Mouse (Mus musculus) intestine, embryonic 15.5 days (tissue): ENCODE measurements around the gene Zfp365. TPM values are rescaled to one million over a fixed set of nuclear protein-coding genes. Genes with fewer than 3 reads are reported as not detected.

Source experiments
- ATAC-seq: fragments of 200-750 bp; cut with Nextera tagmentation; 2 replicates; pipeline ENCODE4 v1.8.0; 2017; ENCODE audit warnings: moderate TSS enrichment, moderate library complexity
- H3K27ac ChIP-seq: fragments of 300-500 bp; sonication (generic); 2 replicates; pipeline ENCODE4 v1.5.1; 2015; ENCODE audit warnings: mild to moderate bottlenecking, inconsistent platforms
- H3K27me3 ChIP-seq: fragments of 300-500 bp; sonication (generic); replicated peaks from 2 replicates; pipeline ENCODE4 v1.6.1; 2015; ENCODE audit warnings: inconsistent platforms
- H3K36me3 ChIP-seq: fragments of 300-500 bp; sonication (generic); 2 replicates; pipeline ENCODE4 v1.6.1; 2015; ENCODE audit warnings: inconsistent platforms
- H3K4me1 ChIP-seq: fragments of 300-500 bp; sonication (generic); replicated peaks from 2 replicates; pipeline ENCODE4 v1.6.1; 2015; ENCODE audit warnings: inconsistent platforms
- H3K4me2 ChIP-seq: fragments of 300-500 bp; sonication (generic); replicated peaks from 2 replicates; pipeline ENCODE4 v1.6.1; 2015; ENCODE audit warnings: mild to moderate bottlenecking, inconsistent platforms
- H3K4me3 ChIP-seq: fragments of 300-500 bp; sonication (generic); replicated peaks from 2 replicates; pipeline ENCODE4 v1.5.1; 2015; ENCODE audit warnings: inconsistent platforms
- H3K9ac ChIP-seq: fragments of 300-500 bp; sonication (generic); 2 replicates; pipeline ENCODE4 v1.6.1; 2015; ENCODE audit warnings: inconsistent platforms
- H3K9me3 ChIP-seq: fragments of 300-500 bp; sonication (generic); 2 replicates; pipeline ENCODE4 v1.6.1; 2016; ENCODE audit warnings: inconsistent platforms
- WGBS: fragments of 180-500 bp; shearing (Covaris S2); methylation state at CpG from one replicate; pipeline ENCODE4 v1.1.7; 2015; 5-methylcytosine and 5-hydroxymethylcytosine counted together
- polyA plus RNA-seq: library from polyadenylated mRNA; unstranded; fragments of >200 nt; fragmentation: Nextera tagmentation; extraction: Ambion mirVana; gene quantifications from 2 replicates; pipeline ENCODE4 v1.2.1, GENCODE M21; 2015

The Zfp365 gene
- polyA plus RNA-seq, 1 experiment from 2014 or later = 1.1 TPM

DNA sequence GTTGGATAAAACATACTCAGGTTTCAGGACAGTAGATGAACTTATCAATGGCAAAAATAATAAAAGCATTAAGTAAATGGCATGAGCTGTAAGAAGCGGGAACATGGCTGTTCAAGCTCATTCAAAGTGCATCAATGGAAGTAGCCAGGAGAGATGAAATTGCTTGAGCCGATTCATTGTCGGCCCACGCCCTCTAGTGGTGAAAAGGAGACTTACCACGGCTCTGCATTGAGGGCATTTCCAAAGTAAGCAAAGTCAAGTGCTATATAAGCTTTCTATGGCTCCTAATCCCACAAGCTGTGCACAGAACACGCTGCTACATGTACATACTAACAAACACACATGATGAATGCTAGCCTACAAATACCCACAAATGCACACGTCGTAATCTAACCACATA lies 53.6 kb downstream of the Zfp365 start:
- Histone ChIP-seq H3K4me2 (no peak overlapping the region), H3K27me3 (no peaks in the 10 kb centered on the region), H3K4me3 (no peak overlapping the region), H3K36me3 (no peaks in the 10 kb centered on the region), H3K9me3 (no peaks in the 10 kb centered on the region), H3K27ac (no peak overlapping the region), H3K4me1 (no peaks in the 10 kb centered on the region), H3K9ac (no peak overlapping the region)
- WGBS = 15% methylated on average over 8 of the region's 8 CpGs
- ATAC-seq = peak; percentile 61

DNA sequence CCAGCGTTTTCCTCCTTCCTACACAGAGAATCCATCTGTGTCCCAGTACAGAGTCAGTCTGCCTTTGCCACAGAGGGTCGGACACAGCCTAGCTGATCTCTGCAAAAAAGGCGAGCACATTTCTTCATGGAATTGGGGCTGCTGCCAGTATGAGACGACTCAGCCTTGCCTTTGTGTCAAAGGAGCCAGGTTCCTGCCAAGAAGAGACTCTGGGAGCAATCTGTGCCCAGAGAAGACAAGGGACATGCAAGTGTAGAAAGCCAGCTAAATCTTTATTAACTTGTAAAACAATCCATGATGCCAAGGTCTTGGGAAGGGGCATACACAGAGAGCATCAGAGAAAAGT lies 54.9 kb downstream of the Zfp365 start:
- Histone ChIP-seq H3K4me2 (no peak overlapping the region), H3K4me3 (no peak overlapping the region), H3K27ac (no peak overlapping the region), H3K9me3 (no peaks in the 10 kb centered on the region), H3K27me3 (no peaks in the 10 kb centered on the region), H3K4me1 (no peaks in the 10 kb centered on the region), H3K9ac (no peak overlapping the region), H3K36me3 (no peaks in the 10 kb centered on the region)
- WGBS = 80% methylated on average over 4 of the region's 4 CpGs
- no peak for ATAC-seq

DNA sequence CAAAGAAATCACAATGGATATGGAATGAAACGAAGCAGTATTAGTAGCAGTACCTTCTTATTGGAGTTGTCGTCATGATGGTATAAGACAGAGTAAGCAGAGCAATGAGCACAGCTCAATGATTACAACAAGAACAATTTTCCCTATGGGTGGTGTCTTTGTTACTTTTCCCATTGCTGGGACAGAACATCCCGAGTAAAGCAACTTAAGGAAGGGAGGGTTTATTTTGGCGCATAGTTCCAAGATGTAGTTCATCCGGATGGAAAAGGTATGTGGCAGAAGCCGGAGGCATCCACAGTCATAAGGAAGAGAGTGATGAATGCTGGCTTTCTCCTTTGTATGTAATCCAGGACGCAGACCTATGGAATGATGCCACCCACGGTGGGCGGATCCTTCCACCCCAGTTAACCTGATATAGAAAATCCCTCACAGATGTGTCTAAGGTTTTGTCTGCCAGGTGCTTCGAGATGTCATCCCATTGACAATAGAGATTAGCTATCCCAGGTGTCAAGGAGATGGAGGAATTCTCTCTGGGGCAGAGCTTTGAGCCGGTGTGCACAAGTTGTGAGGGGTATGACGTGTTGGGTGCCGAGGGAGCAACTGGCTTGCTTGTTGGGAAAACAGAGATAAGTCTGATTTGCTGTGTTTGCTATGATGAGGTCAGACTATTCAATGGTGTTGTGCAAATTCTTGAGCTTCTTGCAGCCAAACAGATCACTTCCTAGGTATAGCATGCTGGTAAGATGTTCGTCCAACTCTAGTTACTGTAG lies 55.5 kb downstream of the Zfp365 start:
- ATAC-seq = no peak
- no peak overlapping the region for H3K9ac ChIP-seq
- 90% methylated on average over 14 of the region's 14 CpGs for WGBS
- no peak overlapping the region for H3K27ac ChIP-seq
- H3K4me2 ChIP-seq = no peak overlapping the region
- H3K27me3 ChIP-seq = no peaks in the 10 kb centered on the region
- no peaks in the 10 kb centered on the region for H3K36me3 ChIP-seq
- no peaks in the 10 kb centered on the region for H3K9me3 ChIP-seq
- H3K4me3 ChIP-seq = no peak overlapping the region
- H3K4me1 ChIP-seq = no peaks in the 10 kb centered on the region

DNA sequence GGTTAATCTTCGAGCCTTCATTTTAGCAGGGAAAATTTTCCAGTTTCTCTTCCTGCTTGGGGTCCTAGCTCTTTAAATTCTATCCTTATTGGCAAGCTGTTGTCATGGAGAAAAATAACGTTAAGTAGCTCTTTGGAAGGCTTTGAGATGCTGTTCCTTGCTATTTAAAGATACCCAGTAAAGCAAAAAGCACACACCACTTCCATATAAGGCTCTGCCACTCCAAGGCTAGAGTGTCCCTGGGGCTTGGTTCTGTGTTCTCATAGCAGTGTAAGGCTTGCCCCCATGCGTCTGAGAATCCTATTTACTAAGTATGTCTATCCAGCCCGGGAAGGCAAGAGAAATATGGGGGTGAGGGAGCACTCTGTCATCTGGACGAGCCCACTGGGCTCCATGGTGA lies 56.7 kb downstream of the Zfp365 start:
- Histone ChIP-seq H3K27me3 (no peaks in the 10 kb centered on the region), H3K4me2 (no peak overlapping the region), H3K4me1 (no peaks in the 10 kb centered on the region), H3K36me3 (no peaks in the 10 kb centered on the region), H3K9me3 (no peaks in the 10 kb centered on the region), H3K9ac (no peak overlapping the region), H3K27ac (no peak overlapping the region), H3K4me3 (no peak overlapping the region)
- no peak for ATAC-seq
- WGBS = 60% methylated on average over 5 of the region's 5 CpGs

DNA sequence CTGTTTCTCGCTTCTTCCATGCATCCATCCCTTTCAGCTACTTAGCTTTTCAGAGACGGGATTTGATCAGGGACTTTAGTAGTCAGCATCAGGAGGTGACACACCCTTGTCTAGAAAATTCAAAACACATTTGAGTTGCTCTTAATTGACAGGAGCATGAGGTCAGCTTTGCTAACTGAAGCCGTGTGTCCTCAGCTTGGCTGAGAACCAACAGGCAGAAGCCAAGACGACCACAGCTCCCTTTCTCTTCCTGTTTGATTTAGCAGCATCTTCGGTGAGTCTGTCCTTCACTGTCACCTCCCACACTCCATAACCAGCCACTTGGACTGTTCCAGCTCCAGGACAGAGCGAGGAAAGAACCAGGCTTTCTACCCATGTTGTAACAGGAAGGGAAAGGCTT lies 60.1 kb downstream of the Zfp365 start:
- Histone ChIP-seq H3K9me3 (no peaks in the 10 kb centered on the region), H3K4me1 (no peaks in the 10 kb centered on the region), H3K27me3 (no peaks in the 10 kb centered on the region), H3K4me3 (no peak overlapping the region), H3K4me2 (no peak overlapping the region), H3K27ac (no peak overlapping the region), H3K36me3 (no peaks in the 10 kb centered on the region), H3K9ac (no peak overlapping the region)
- 70% methylated on average over 6 of the region's 6 CpGs for WGBS
- ATAC-seq = no peak

DNA sequence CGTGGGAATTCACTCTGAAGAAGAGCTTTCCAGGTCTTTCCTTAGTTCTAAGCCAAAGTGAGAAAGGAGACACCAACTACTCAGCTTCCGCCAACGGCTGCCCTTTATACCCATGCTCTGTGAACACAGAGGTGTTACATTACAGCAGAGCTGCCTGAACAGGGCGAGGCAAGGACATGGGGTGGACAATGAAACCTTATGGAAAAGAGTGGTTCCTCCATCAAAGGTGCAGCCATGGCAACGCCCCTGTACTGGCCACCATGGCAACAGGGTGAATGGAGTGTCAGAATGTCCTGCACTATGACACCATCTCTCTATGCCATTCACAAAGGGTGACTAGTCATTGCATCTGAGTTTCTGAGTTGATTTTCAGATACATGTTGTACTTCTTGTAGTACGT lies 61.4 kb downstream of the Zfp365 start:
- no peak for ATAC-seq
- H3K4me2 ChIP-seq = no peak overlapping the region
- H3K36me3 ChIP-seq = no peaks in the 10 kb centered on the region
- H3K9me3 ChIP-seq = no peaks in the 10 kb centered on the region
- WGBS = 77% methylated on average over 6 of the region's 6 CpGs
- no peak overlapping the region for H3K4me3 ChIP-seq
- no peaks in the 10 kb centered on the region for H3K4me1 ChIP-seq
- no peak overlapping the region for H3K27ac ChIP-seq
- no peaks in the 10 kb centered on the region for H3K27me3 ChIP-seq
- no peak overlapping the region for H3K9ac ChIP-seq

DNA sequence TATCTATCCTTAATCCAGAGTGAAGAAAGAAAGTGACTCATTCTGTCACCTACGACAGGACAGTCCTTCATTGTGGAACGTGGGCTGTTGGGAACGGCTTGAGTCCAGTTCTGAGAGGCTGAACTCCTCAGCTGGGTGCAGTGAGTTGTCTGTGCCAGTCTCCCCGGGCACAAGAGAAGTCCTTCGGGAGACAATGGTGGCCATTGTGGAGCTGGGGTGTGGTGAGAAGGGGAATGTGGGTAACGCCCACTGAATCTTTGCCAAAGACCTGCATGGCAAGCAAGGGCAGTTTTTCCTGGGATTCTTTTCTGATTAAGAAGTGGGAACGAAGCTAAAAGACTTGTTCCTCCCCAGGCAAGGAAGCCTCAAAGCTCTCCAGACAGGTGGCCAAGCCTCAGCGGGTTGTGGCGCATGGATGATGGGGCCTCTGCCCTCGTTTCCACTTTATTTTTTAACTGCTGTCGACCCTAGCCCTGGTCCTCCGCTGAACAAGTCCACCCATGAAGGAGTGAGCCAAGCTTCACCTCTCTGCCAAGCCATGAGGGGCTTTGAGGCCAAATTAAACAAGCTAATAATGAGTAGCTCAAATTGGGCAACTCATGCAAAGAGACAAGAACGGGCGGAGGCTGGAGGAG lies 66.3 kb downstream of the Zfp365 start:
- no peaks in the 10 kb centered on the region for H3K27me3 ChIP-seq
- H3K9ac ChIP-seq = no peak overlapping the region
- H3K4me2 ChIP-seq = no peak overlapping the region
- H3K36me3 ChIP-seq = no peaks in the 10 kb centered on the region
- 82% methylated on average over 14 of the region's 14 CpGs for WGBS
- no peak for ATAC-seq
- H3K27ac ChIP-seq = no peak overlapping the region
- no peaks in the 10 kb centered on the region for H3K9me3 ChIP-seq
- no peak overlapping the region for H3K4me3 ChIP-seq
- H3K4me1 ChIP-seq = no peaks in the 10 kb centered on the region

DNA sequence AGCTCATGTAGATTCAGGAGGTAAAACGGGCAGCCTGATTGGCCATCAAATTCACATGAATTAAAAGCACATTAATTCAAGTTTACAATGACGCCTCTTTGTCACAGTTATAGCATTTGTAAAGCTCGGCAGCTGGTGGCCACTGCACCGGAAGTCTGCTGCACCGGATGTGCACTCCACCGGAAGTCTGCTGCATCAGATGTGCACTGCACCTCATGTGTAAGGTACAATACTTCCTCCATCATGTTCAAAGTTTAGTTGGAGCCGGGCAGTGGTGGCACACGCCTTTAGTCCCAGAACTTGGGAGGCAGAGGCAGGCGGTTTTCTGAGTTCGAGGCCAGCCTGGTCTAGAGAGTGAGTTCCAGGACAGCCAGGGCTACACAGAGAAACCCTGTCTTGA lies 70.9 kb downstream of the Zfp365 start:
- Histone ChIP-seq H3K9ac (no peak overlapping the region), H3K27me3 (no peaks in the 10 kb centered on the region), H3K4me1 (no peaks in the 10 kb centered on the region), H3K4me2 (no peak overlapping the region), H3K27ac (no peak overlapping the region), H3K4me3 (no peak overlapping the region), H3K9me3 (no peaks in the 10 kb centered on the region), H3K36me3 (no peaks in the 10 kb centered on the region)
- 82% methylated on average over 10 of the region's 10 CpGs for WGBS
- ATAC-seq = no peak

DNA sequence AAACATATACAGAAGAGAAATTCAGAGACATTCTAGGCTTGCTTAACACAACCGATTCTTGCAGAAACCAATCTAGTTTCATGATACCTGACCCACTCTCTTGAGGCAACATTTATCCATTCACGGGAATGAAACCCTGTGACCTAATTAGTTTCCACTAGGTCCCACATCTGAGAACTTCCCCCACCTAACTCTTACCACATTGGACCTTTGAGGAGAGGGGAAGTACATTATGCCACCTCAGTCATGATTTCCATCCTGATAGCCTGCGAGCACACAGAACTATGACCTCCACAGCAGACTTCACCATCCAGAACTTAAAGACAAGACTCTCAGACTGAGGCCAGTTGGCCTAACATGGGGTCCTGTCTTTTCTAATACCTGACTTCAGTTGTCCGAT lies 71.7 kb downstream of the Zfp365 start:
- H3K4me3 ChIP-seq = no peak overlapping the region
- 95% methylated on average over 4 of the region's 4 CpGs for WGBS
- H3K9me3 ChIP-seq = no peaks in the 10 kb centered on the region
- H3K4me2 ChIP-seq = no peak overlapping the region
- no peak overlapping the region for H3K9ac ChIP-seq
- no peaks in the 10 kb centered on the region for H3K36me3 ChIP-seq
- no peak overlapping the region for H3K27ac ChIP-seq
- no peak for ATAC-seq
- H3K27me3 ChIP-seq = no peaks in the 10 kb centered on the region
- no peaks in the 10 kb centered on the region for H3K4me1 ChIP-seq

DNA sequence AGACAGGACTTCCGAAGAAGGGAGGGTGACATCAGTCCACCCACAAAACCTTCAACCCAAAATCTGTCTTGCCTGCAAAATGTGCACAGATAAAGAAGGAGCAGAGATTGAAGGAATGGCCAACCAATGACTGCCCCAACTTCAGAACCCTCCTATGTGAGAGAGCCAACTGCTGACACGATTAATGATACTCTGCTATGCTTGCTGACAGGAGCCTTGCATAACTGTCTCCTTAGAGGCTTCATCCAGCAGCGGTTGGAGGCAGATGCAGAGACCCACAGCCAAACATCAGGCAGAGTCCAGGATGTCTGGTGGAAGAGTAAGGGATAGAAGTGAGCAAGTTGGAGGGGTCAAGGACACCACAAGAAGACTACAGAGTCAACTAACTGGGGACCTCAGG lies 73.3 kb downstream of the Zfp365 start:
- no peaks in the 10 kb centered on the region for H3K27me3 ChIP-seq
- no peak overlapping the region for H3K27ac ChIP-seq
- no peaks in the 10 kb centered on the region for H3K4me1 ChIP-seq
- no peak overlapping the region for H3K4me2 ChIP-seq
- no peaks in the 10 kb centered on the region for H3K9me3 ChIP-seq
- no peak for ATAC-seq
- no peak overlapping the region for H3K9ac ChIP-seq
- no peaks in the 10 kb centered on the region for H3K36me3 ChIP-seq
- 70% methylated on average over 3 of the region's 3 CpGs for WGBS
- H3K4me3 ChIP-seq = no peak overlapping the region

DNA sequence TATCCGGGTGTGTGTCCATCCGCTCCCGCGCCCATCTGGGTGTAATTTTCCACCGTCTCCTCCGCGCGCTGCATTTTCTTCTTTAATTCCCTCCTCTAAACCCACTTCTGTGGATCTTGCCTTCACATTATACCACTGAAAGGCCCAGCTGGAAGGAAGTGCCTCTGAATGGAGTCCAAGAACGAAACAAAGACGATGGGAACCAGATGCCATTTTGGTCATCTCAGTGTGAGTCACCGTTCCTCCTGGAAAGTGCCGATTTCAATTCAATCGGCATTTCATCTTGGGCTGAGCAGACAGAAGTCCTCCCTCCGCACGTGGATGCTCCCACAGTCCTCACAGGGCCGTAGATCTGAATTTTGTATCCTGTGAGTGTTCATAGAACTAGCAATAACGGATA lies 76.0 kb downstream of the Zfp365 start:
- H3K36me3 ChIP-seq = no peaks in the 10 kb centered on the region
- H3K4me2 ChIP-seq = no peak overlapping the region
- H3K4me1 ChIP-seq = no peaks in the 10 kb centered on the region
- WGBS = 79% methylated on average over 17 of the region's 17 CpGs
- H3K4me3 ChIP-seq = no peak overlapping the region
- no peak overlapping the region for H3K27ac ChIP-seq
- ATAC-seq = no peak
- H3K9me3 ChIP-seq = no peaks in the 10 kb centered on the region
- H3K9ac ChIP-seq = no peak overlapping the region
- H3K27me3 ChIP-seq = no peaks in the 10 kb centered on the region
